Mouse (Mus musculus): Measurements from ENCODE around the gene Klhl4.

The Klhl4 gene

GRCm38 (mm10) chrX:114473782-114474731 lies at the start of gene Klhl4:
TSS of gene Klhl4 (plus strand) at chrX:114474333.
- DNase-seq, result peak; percentile 60

DNA sequence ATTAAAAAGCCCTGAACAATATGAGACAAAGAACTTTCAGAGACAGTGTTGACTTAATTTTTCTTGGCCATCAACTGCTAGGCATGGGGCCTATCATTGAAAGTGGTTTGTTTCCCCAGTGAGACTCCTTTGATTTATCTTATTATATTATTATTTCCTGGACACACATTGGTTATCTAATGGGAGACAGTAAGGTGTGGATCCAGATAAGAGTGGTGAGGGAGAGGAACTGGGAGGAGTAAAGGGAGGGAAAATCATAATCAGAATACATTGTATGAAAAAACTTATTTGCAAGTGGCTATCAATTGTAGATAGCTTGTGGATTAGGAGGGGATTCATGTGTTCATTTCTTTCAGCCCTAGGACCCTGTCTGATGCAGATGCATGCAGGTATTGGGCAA lies 10.0 kb downstream of the Klhl4 start:
- DNase-seq, result no peak

DNA sequence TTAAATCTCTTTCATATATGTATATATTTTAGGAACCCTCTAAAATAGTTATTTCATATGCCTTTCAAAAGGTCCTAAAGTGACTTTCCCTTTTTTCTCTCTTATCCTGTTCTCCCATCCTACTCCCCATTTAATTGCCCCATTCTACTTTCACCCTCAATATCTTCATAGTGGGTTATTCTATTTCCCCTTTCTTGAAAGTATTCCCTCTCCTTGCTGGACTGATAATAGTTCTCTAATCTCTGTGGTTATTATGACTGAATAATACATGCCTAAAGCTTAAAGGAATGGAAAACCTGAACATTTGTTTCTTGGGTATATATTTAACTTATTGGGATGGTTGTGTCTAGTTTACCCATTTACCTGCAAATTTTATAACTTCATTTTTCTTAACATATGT lies 12.6 kb downstream of the Klhl4 start:
- no peak for DNase-seq

DNA sequence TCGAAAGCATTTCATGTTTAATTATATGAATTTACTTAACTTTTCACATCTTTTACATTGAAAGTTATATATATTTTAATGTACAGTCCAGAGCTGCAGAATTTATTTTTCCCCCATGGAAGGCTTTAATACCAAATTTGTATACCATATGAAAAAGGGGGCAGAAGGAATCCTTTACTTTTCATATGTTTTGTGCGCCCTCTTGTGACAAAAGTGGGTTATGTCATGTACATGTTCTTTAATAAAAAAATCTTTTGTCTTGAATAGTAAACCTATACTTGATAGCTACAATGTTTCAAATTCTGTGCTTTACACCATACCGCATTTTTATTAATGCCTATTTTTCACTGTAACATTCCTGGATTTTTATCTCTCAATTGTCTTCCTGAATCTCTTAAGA lies 84.0 kb downstream of the Klhl4 start:
- peak; percentile 40 for DNase-seq

GRCm38 (mm10) chrX:114582311-114582710 lies 108.2 kb downstream of the Klhl4 start:
- peak; percentile 10 for DNase-seq

All from retina, postnatal 1 day (tissue).